Mouse (Mus musculus) liver, embryonic 16.5 days (tissue): ENCODE measurements around the gene Mad2l2. TPM values are rescaled to one million over a fixed set of nuclear protein-coding genes. Genes with fewer than 3 reads are reported as not detected.

Experiments used
- ATAC-seq: fragments of 200-750 bp; cut with Nextera tagmentation; 2 replicates; pipeline ENCODE4 v1.8.0; 2017; ENCODE audit warnings: low read depth, mild to moderate bottlenecking, moderate number of reproducible peaks, moderate library complexity
- H3K27ac ChIP-seq: fragments of 300-500 bp; sonication (generic); 2 replicates; pipeline ENCODE4 v1.5.1; 2014; ENCODE audit warnings: mild to moderate bottlenecking, low read length
- H3K27me3 ChIP-seq: fragments of 300-500 bp; sonication (generic); 2 replicates; pipeline ENCODE4 v1.6.1; 2014; ENCODE audit warnings: low read depth, low read length, mixed read lengths; ENCODE audit not compliant: control insufficient read depth, insufficient read depth
- H3K36me3 ChIP-seq: fragments of 300-500 bp; sonication (generic); 2 replicates; pipeline ENCODE4 v1.6.1; 2014; ENCODE audit warnings: mild to moderate bottlenecking; ENCODE audit not compliant: control insufficient read depth, insufficient read depth
- H3K4me1 ChIP-seq: fragments of 300-500 bp; sonication (generic); 2 replicates; pipeline ENCODE4 v1.6.1; 2014; ENCODE audit warnings: low read depth, low read length, mixed read lengths; ENCODE audit not compliant: control insufficient read depth
- H3K4me2 ChIP-seq: fragments of 300-500 bp; sonication (generic); 2 replicates; pipeline ENCODE4 v1.6.1; 2014; ENCODE audit warnings: low read depth, low read length, mixed read lengths
- H3K4me3 ChIP-seq: fragments of 300-500 bp; sonication (generic); 2 replicates; pipeline ENCODE4 v1.5.1; 2014; ENCODE audit warnings: low read depth, mild to moderate bottlenecking, low read length
- H3K9ac ChIP-seq: fragments of 300-500 bp; sonication (generic); 2 replicates; pipeline ENCODE4 v1.6.1; 2014; ENCODE audit warnings: low read depth, low read length
- H3K9me3 ChIP-seq: fragments of 300-500 bp; sonication (generic); replicated peaks from 2 replicates; pipeline ENCODE4 v1.6.1; 2016; ENCODE audit warnings: low read length; ENCODE audit not compliant: control insufficient read depth
- WGBS: fragments of 180-500 bp; shearing (Covaris S2); extraction: QIAGEN DNeasy Blood & Tissue Kit; methylation state at CpG from one replicate; pipeline ENCODE4 v1.1.7; 2014; ENCODE audit not compliant: insufficient replicate concordance; 5-methylcytosine and 5-hydroxymethylcytosine counted together
- polyA plus RNA-seq: library from polyadenylated mRNA; unstranded; fragments of >200 nt; fragmentation: Nextera tagmentation; extraction: Ambion mirVana; gene quantifications from 2 replicates; pipeline ENCODE4 v1.2.1, GENCODE M21; 2015

The Mad2l2 gene
- polyA plus RNA-seq, 1 experiment from 2014 or later = 12.4 TPM

DNA sequence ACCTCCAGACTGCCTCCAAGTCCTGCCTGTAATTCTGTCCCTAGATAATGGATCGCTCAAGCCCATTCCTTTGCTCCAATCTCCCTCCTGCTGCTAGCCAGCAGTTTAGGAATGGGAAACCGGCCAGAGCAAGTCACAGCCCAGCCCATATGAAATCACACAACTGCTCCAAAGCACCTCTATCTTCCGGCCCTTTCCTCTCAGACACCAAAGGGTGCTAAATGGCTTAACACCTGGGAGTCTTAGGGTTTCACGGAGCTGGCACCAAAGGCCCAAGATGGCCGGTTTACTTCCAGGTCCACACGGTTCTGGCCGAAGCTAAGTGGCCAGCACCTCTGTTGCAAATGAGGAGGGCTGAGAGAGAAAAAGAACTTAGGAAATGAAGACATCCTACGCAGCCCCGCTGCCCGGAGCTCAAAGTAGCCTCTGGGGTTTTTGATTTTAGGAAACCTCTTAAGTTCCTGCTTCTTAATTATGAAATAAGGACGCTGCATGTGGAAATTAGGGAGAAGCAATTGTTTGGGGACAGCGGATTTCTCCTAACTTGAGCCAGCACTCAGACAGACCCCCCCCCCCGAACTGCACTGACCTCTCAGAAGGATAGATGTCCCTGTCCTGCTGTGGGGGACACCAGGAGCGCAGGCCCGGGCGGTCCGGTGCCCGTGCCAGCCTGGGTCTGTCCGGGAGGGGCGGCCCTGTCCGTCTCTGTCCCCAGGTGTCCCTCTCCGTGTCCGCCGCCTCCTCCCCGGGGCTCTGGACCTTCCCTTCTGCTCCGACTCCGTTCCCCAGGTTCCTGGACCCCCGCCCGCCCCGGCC lies 42.9 kb upstream of the Mad2l2 start:
- WGBS = 5% methylated on average over 30 of the region's 30 CpGs
- peak; percentile 13 for ATAC-seq
- Histone ChIP-seq H3K9ac (peak overlapping the region; percentile 84), H3K27ac (peak overlapping the region; percentile 67), H3K36me3 (no peaks in the 10 kb centered on the region), H3K4me2 (peak overlapping the region; percentile 89), H3K9me3 (no peaks in the 10 kb centered on the region), H3K4me1 (peaks cover 42% of the 10 kb centered on the region), H3K27me3 (no peaks in the 10 kb centered on the region), H3K4me3 (peak overlapping the region; percentile 78)

DNA sequence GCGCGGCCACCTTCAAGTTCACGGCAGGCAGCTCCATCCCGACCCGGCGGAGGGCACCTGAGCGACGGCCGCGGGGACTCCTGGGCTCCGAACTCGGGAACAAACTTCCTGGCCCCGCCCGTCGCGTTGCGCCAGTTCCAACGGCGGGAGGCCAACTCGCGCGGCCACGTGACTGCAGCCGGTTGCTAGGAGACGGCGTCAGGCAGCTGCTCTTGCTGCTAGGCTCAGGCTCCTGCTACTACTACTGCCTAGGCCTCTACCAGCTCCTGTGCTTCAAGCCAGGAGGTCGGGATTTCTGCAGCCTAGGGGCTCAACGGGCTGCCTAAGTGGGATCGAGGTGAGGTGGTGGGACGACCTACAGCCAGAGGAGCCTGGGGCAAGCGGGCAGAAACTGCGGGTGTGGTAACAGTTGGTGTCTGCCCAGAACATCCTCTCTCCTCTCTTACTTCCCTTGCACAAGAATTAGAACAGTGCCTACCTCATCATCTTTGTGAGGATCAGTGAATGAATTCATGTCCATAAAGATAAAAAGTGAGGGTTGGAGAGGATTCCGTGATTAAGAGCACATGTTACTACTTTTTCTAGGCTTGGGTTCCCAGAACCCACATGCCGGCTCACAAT lies 42.2 kb upstream of the Mad2l2 start, which contains the start of gene Agtrap:
Gene Agtrap (minus strand): TSS at position 125 of the 621 bp plus-strand sequence.
- H3K9ac ChIP-seq = peak within 1 kb of the TSS; percentile 84
- WGBS = 7% methylated on average over 34 of the region's 34 CpGs
- ATAC-seq = peak; percentile 82

DNA sequence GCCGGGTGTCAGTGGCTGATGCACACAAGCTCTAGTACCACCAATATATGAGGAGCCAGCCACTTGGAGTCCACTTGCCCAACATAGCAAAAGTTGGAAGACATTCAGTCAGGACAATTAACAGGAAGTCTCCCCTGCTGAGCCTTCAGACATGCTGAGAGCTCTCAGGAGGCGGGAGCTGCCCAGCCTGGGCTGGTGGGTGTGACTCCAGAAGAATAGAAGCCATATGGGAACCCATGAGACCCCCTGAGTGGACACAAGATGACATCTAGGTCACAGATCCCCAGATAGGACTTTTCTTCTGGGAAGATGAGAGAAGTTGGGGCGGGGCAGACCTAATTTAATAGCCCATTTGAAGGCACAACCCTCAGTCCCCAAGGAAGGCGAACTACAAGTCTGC lies 41.0 kb upstream of the Mad2l2 start:
- no peak for ATAC-seq
- Histone ChIP-seq H3K4me1 (peaks cover 23% of the 10 kb centered on the region), H3K36me3 (no peaks in the 10 kb centered on the region), H3K27me3 (no peaks in the 10 kb centered on the region), H3K4me3 (no peak overlapping the region), H3K9me3 (no peaks in the 10 kb centered on the region), H3K27ac (no peak overlapping the region), H3K9ac (no peak overlapping the region), H3K4me2 (no peak overlapping the region)
- WGBS = 75% methylated on average over 4 of the region's 4 CpGs

More for the DNA sequence above, 42.2 kb upstream of the Mad2l2 start, which contains the start of gene Agtrap:
- peak within 1 kb of the TSS; percentile 67 for H3K27ac ChIP-seq
- peak within 1 kb of the TSS; percentile 89 for H3K4me2 ChIP-seq
- H3K36me3 ChIP-seq = no peaks in the 10 kb centered on the region
- H3K27me3 ChIP-seq = no peaks in the 10 kb centered on the region
- no peaks in the 10 kb centered on the region for H3K9me3 ChIP-seq
- peaks cover 35% of the 10 kb centered on the region for H3K4me1 ChIP-seq
- H3K4me3 ChIP-seq = peak within 1 kb of the TSS; percentile 78

DNA sequence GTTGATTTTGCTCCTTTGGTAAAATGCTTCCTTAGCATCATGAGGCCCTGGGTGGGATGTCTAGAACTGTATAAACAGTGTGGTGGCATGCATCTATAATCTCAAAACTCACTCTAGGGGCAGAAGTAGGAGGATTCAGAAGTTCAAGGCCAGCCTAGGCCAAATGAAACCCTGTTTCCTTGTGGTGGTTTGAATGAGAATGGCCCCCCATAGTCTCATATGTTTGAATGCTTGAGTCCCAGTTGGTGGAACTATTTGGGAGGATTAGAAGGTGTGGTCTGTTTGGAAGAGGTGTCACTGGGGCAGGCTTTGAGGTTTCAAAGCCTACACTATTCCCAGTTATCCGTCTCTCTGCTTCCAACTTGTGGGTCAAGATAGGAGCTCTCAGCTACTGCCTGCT lies 39.0 kb upstream of the Mad2l2 start:
- WGBS = 78% methylated on average over 1 of the region's 1 CpGs
- Histone ChIP-seq H3K27me3 (no peaks in the 10 kb centered on the region), H3K4me3 (no peak overlapping the region), H3K27ac (no peak overlapping the region), H3K9ac (no peak overlapping the region), H3K9me3 (no peaks in the 10 kb centered on the region), H3K4me1 (peaks cover 13% of the 10 kb centered on the region), H3K4me2 (no peak overlapping the region), H3K36me3 (no peaks in the 10 kb centered on the region)
- no peak for ATAC-seq

DNA sequence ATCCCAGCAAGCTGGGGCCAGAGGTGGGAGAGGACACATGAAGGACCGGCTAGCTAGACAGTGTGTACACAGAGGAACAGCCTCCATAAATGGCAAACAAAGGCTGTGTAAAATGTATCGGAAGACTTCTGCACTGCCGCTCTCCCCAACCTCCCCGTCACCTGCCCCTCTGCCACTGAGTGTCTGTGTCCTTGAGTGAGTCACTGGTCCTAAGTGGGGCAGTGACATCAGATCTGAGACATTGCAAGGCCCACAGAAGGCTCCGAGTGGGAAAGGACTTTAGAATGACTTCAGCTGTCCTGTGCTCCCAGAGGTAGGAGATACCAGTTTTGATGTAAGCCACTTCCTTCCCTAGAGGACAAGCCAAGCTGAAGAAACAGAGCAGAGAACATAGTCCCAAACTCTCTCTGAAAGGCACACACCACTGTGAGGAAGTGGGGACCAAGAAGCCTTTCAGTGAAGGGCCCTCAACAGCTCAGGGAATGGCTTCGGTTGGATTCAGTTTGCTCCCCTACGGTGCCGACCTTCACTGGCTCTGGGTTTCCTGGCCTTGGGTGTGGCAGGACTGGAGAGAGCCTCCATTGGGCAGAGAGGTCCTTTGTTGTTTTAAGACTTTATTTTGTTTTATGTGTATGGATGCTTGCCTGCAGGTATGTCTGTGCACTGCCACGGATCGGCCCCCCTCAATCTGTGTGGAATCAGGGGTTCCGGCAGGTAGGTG lies 37.5 kb upstream of the Mad2l2 start:
- Histone ChIP-seq H3K36me3 (no peaks in the 10 kb centered on the region), H3K4me3 (no peak overlapping the region), H3K4me2 (no peak overlapping the region), H3K27me3 (no peaks in the 10 kb centered on the region), H3K27ac (no peak overlapping the region), H3K9me3 (no peaks in the 10 kb centered on the region), H3K4me1 (peaks cover 3% of the 10 kb centered on the region; the same call in 1 of the 2 replicates), H3K9ac (no peak overlapping the region)
- no peak for ATAC-seq
- whole genome bisulfite sequencing = 73% methylated on average over 11 of the region's 11 CpGs

DNA sequence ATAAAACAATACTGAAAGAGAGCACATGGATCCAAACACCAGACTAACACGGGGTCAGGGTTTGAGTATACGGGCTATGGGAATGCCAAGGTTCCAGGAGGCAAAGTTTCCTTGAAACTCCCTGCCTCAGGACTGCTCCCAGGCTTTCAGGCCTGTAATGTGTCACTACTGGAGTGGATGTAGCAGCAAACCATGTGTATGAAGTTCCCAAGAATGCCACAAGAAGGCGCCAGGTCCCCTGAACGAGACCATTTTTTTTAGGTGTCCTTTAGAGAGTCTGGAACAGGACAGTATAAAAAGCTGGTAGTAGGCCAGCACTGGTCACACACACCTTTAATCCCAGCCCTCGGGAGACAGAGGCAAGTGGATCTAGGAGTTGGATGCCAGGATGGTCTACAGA lies 36.0 kb upstream of the Mad2l2 start:
- Histone ChIP-seq H3K4me1 (no peaks in the 10 kb centered on the region), H3K27ac (no peak overlapping the region), H3K9me3 (no peaks in the 10 kb centered on the region), H3K9ac (no peak overlapping the region), H3K4me3 (no peak overlapping the region), H3K4me2 (no peak overlapping the region), H3K27me3 (no peaks in the 10 kb centered on the region), H3K36me3 (no peaks in the 10 kb centered on the region)
- 66% methylated on average over 5 of the region's 5 CpGs for WGBS
- ATAC-seq = no peak

DNA sequence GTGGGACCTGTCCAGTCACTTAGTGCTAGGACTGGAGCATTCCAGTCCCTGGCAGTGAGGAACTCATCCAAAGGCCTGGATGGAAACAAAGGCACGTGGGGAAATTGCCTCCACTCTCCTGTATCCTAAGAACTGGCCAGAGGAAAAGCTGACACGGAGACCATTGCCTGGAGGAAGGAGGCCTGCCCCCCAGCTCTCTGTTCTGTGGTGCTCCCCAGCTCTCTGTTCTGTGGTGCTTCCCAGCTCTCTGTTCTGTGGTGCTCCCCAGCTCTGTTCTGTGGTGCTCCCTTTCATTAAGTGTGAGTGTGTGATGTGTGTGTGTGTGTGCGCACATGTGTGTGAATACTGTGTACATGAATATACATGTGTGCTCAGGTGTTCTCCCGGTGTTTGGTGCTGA lies 35.1 kb upstream of the Mad2l2 start:
- Histone ChIP-seq H3K36me3 (no peaks in the 10 kb centered on the region), H3K9ac (no peak overlapping the region), H3K4me2 (no peak overlapping the region), H3K27ac (no peak overlapping the region), H3K9me3 (no peaks in the 10 kb centered on the region), H3K4me3 (no peak overlapping the region), H3K4me1 (no peaks in the 10 kb centered on the region), H3K27me3 (no peaks in the 10 kb centered on the region)
- WGBS = 62% methylated on average over 4 of the region's 4 CpGs
- no peak for ATAC-seq

DNA sequence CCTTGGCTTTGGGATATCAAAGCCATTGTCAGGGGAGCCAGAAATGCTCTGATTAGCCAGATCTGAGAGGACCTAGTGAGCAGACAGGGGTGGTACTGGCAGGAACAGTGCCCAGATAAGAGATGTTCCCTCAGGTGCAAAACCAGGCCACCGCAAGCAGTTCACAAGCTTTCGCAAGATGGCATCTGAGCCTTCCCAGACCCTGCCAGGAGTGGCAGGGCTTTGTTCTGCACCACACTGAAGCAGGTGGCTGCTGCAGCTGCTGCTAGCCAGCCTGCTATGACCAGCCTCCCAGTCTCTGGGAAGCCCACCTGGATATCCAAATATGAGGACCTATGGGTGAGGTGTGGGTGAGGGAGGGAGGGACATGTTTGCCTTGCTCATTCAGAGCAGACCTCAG lies 32.2 kb upstream of the Mad2l2 start:
- H3K4me3 ChIP-seq = no peak overlapping the region
- no peak overlapping the region for H3K27ac ChIP-seq
- no peak for ATAC-seq
- no peaks in the 10 kb centered on the region for H3K4me1 ChIP-seq
- H3K4me2 ChIP-seq = no peak overlapping the region
- H3K9ac ChIP-seq = no peak overlapping the region
- H3K9me3 ChIP-seq = no peaks in the 10 kb centered on the region
- WGBS = 70% methylated on average over 2 of the region's 2 CpGs
- no peaks in the 10 kb centered on the region for H3K27me3 ChIP-seq
- H3K36me3 ChIP-seq = no peaks in the 10 kb centered on the region
